Mouse (Mus musculus) C2C12 (cell line): ENCODE measurements around the gene Plod1.
A peak's percentile ranks its signal among the peaks of the same experiment; 100 is the strongest.

Experiments used
- CEBPB ChIP-seq: IDR thresholded peaks from one replicate; pipeline ENCODE4 v1.6.1; 2011; ENCODE audit warnings: low read depth, mild to moderate bottlenecking, control low read depth, moderate library complexity
- CTCF ChIP-seq: IDR thresholded peaks from one replicate; pipeline ENCODE4 v1.5.1; 2011; ENCODE audit not compliant: control insufficient read depth, insufficient read depth, insufficient read length
- FOSL1 ChIP-seq: IDR thresholded peaks from one replicate; pipeline ENCODE4 v1.8.0; 2011; ENCODE audit warnings: mild to moderate bottlenecking, low read length; ENCODE audit not compliant: poor library complexity, insufficient read depth, severe bottlenecking
- MAX ChIP-seq: IDR thresholded peaks from one replicate; pipeline ENCODE4 v1.6.1; 2011; ENCODE audit warnings: mild to moderate bottlenecking, control low read depth
- MYOD1 ChIP-seq: IDR thresholded peaks from one replicate; pipeline ENCODE4 v1.6.1; 2011; ENCODE audit warnings: low read depth; ENCODE audit not compliant: control insufficient read depth, insufficient read length
- MYOG ChIP-seq: IDR thresholded peaks from one replicate; pipeline ENCODE4 v1.6.1; 2011; ENCODE audit not compliant: control insufficient read depth, insufficient read length; ENCODE audit errors: extremely low read depth
- USF1 ChIP-seq: IDR thresholded peaks from one replicate; pipeline ENCODE4 v1.6.1; 2011; ENCODE audit warnings: low read depth, mild to moderate bottlenecking, control low read depth, moderate library complexity

- TF ChIP-seq CTCF (no peak), USF1 (no peak), MAX (peak; percentile 90), CEBPB (no peak), FOSL1 (no peak), MYOD1 (no peak), MYOG (no peak)
Measured at GRCm38 (mm10) chr4:147985205-147986132, 48.9 kb upstream of the Plod1 start, which contains the start of gene Nppb.
